Mouse (Mus musculus) stomach, postnatal 0 days (tissue): ENCODE data around the gene Eef2. TPM values are rescaled to one million over a fixed set of nuclear protein-coding genes. Genes with fewer than 3 reads are reported as not detected.

Experiments used
- ATAC-seq: fragments of 200-750 bp; cut with Nextera tagmentation; 2 replicates; pipeline ENCODE4 v1.8.0; 2017; ENCODE audit not compliant: low FRiP score, low TSS enrichment
- DNase-seq: peaks from one replicate; pipeline ENCODE4 v3.0.0-alpha.2; 2016; ENCODE audit warnings: low spot score
- H3K27ac ChIP-seq: fragments of 300-500 bp; sonication (generic); replicated peaks from 2 replicates; pipeline ENCODE4 v1.5.1; 2014; ENCODE audit warnings: mild to moderate bottlenecking, control low read depth
- H3K27me3 ChIP-seq: fragments of 300-500 bp; sonication (generic); 2 replicates; pipeline ENCODE4 v1.6.1; 2014; ENCODE audit warnings: low read length; ENCODE audit not compliant: control insufficient read depth, insufficient read depth
- H3K36me3 ChIP-seq: fragments of 300-500 bp; sonication (generic); 2 replicates; pipeline ENCODE4 v1.6.1; 2014; ENCODE audit warnings: low read length, mixed read lengths; ENCODE audit not compliant: control insufficient read depth, insufficient read depth
- H3K4me1 ChIP-seq: fragments of 300-500 bp; sonication (generic); replicated peaks from 2 replicates; pipeline ENCODE4 v1.6.1; 2014; ENCODE audit warnings: antibody characterized with exemption; ENCODE audit not compliant: control insufficient read depth, insufficient read depth
- H3K4me2 ChIP-seq: fragments of 300-500 bp; sonication (generic); replicated peaks from 2 replicates; pipeline ENCODE4 v1.6.1; 2014; ENCODE audit warnings: low read depth, mild to moderate bottlenecking, control low read depth, moderate library complexity
- H3K4me3 ChIP-seq: fragments of 300-500 bp; sonication (generic); 2 replicates; pipeline ENCODE4 v1.5.1; 2014; ENCODE audit warnings: low read depth, low read length, control low read depth
- H3K9ac ChIP-seq: fragments of 300-500 bp; sonication (generic); 2 replicates; pipeline ENCODE4 v1.6.1; 2014; ENCODE audit warnings: mild to moderate bottlenecking, low read length, control low read depth, mixed read lengths
- H3K9me3 ChIP-seq: fragments of 300-500 bp; sonication (generic); 2 replicates; pipeline ENCODE4 v1.6.1; 2016; ENCODE audit warnings: low read length; ENCODE audit not compliant: control insufficient read depth
- CTCF ChIP-seq: IDR thresholded peaks from 2 replicates; pipeline ENCODE4 v1.5.1; 2016; ENCODE audit warnings: antibody characterized with exemption, low read depth, mild to moderate bottlenecking, moderate library complexity
- EP300 ChIP-seq: optimal IDR thresholded peaks from 2 replicates; pipeline ENCODE3; 2016; ENCODE audit warnings: antibody characterized with exemption
- WGBS: fragments of 180-500 bp; shearing (Covaris S2); extraction: QIAGEN DNeasy Blood & Tissue Kit; methylation state at CpG from one replicate; pipeline ENCODE4 v1.1.7; 2014; 5-methylcytosine and 5-hydroxymethylcytosine counted together
- polyA plus RNA-seq: library from polyadenylated mRNA; unstranded; fragments of >200 nt; fragmentation: Nextera tagmentation; extraction: Ambion mirVana; gene quantifications from 2 replicates; pipeline ENCODE4 v1.2.1, GENCODE M21; 2015

The Eef2 gene
- polyA plus RNA-seq, 1 experiment from 2014 or later = 337 TPM

- under 1% methylated on average over 49 of the region's 89 CpGs for WGBS
- H3K4me2 ChIP-seq = peak overlapping the region; percentile 97
- no peak for TF ChIP-seq EP300
- no peak for TF ChIP-seq CTCF
- no peaks in the 10 kb centered on the region for H3K27me3 ChIP-seq
- H3K9me3 ChIP-seq = no peaks in the 10 kb centered on the region
- peak; percentile 99 for DNase-seq
- H3K36me3 ChIP-seq = no peaks in the 10 kb centered on the region
- peak overlapping the region; percentile 99 for H3K27ac ChIP-seq
- H3K4me3 ChIP-seq = peak overlapping the region; percentile 98
- H3K9ac ChIP-seq = peak overlapping the region; percentile 98
- ATAC-seq = peak; percentile 87
- peaks cover 10% of the 10 kb centered on the region for H3K4me1 ChIP-seq
Observed at GRCm38 (mm10) chr10:81137252-81138130, 38.9 kb upstream of the Eef2 start.

GRCm38 (mm10) chr10:81138131-81138782 is 38.2 kb upstream of the Eef2 start:
- peak overlapping the region; percentile 87 for H3K9ac ChIP-seq
- under 1% methylated on average over 24 of the region's 24 CpGs for WGBS
- H3K4me3 ChIP-seq = peak overlapping the region; percentile 98
- no peaks in the 10 kb centered on the region for H3K27me3 ChIP-seq
- peak; percentile 71 for DNase-seq
- H3K36me3 ChIP-seq = no peaks in the 10 kb centered on the region
- H3K27ac ChIP-seq = peak overlapping the region; percentile 96
- no peak for ATAC-seq
- peak overlapping the region; percentile 91 for H3K4me2 ChIP-seq
- peak; percentile 29; the same call in 1 of the 2 replicates for TF ChIP-seq CTCF
- no peak for TF ChIP-seq EP300
- peaks cover 14% of the 10 kb centered on the region for H3K4me1 ChIP-seq
- H3K9me3 ChIP-seq = no peaks in the 10 kb centered on the region

- WGBS = 42% methylated on average over 11 of the region's 11 CpGs
- Histone ChIP-seq H3K27me3 (no peaks in the 10 kb centered on the region), H3K9me3 (no peaks in the 10 kb centered on the region), H3K27ac (peak overlapping the region; percentile 96), H3K36me3 (peaks cover 4% of the 10 kb centered on the region; the same call in 1 of the 2 replicates), H3K4me3 (peak overlapping the region; percentile 98), H3K9ac (peak overlapping the region; percentile 87), H3K4me1 (peaks cover 14% of the 10 kb centered on the region), H3K4me2 (peak overlapping the region; percentile 91)
- TF ChIP-seq CTCF = no peak
- no peak for TF ChIP-seq EP300
- no peak for DNase-seq
- no peak for ATAC-seq
Observed at GRCm38 (mm10) chr10:81138821-81139528, 37.5 kb upstream of the Eef2 start.

GRCm38 (mm10) chr10:81139529-81139846 is 36.9 kb upstream of the Eef2 start:
- Histone ChIP-seq H3K9ac (peak overlapping the region; percentile 87), H3K27ac (peak overlapping the region; percentile 96), H3K4me2 (peak overlapping the region; percentile 91), H3K4me1 (peaks cover 14% of the 10 kb centered on the region), H3K4me3 (peak overlapping the region; percentile 98), H3K27me3 (no peaks in the 10 kb centered on the region), H3K36me3 (peaks cover 9% of the 10 kb centered on the region), H3K9me3 (no peaks in the 10 kb centered on the region)
- no peak for TF ChIP-seq EP300
- DNase-seq (no peak), ATAC-seq (no peak)
- WGBS = 57% methylated on average over 4 of the region's 4 CpGs

GRCm38 (mm10) chr10:81140005-81140404 is 36.4 kb upstream of the Eef2 start:
- Histone ChIP-seq H3K27me3 (no peaks in the 10 kb centered on the region), H3K9me3 (no peaks in the 10 kb centered on the region), H3K27ac (peak overlapping the region; percentile 96), H3K4me3 (peak overlapping the region; percentile 98), H3K4me2 (peak overlapping the region; percentile 91), H3K9ac (peak overlapping the region; percentile 87), H3K36me3 (peaks cover 13% of the 10 kb centered on the region), H3K4me1 (peaks cover 14% of the 10 kb centered on the region)
- peak; percentile 56 for DNase-seq
- TF ChIP-seq EP300 (no peak), CTCF (no peak)
- 38% methylated on average over 8 of the region's 8 CpGs for WGBS
- no peak for ATAC-seq
